Mouse (Mus musculus) midbrain, embryonic 16.5 days (tissue): ENCODE data around the gene Slc16a6. TPM values are rescaled to one million over a fixed set of nuclear protein-coding genes. Genes with fewer than 3 reads are reported as not detected.

Experiments used
- ATAC-seq: fragments of 200-750 bp; cut with Nextera tagmentation; 2 replicates; pipeline ENCODE4 v1.8.0; 2017; ENCODE audit warnings: moderate TSS enrichment
- H3K27ac ChIP-seq: fragments of 300-500 bp; sonication (generic); 2 replicates; pipeline ENCODE4 v1.5.1; 2014; ENCODE audit warnings: mild to moderate bottlenecking, low read length, mixed read lengths
- H3K27me3 ChIP-seq: fragments of 300-500 bp; sonication (generic); 2 replicates; pipeline ENCODE4 v1.6.1; 2014; ENCODE audit warnings: low read depth, low read length, mixed read lengths; ENCODE audit not compliant: control insufficient read depth, insufficient read depth
- H3K36me3 ChIP-seq: fragments of 300-500 bp; sonication (generic); 2 replicates; pipeline ENCODE4 v1.6.1; 2014; ENCODE audit warnings: mild to moderate bottlenecking, low read length, moderate library complexity, mixed read lengths; ENCODE audit not compliant: control insufficient read depth, insufficient read depth
- H3K4me1 ChIP-seq: fragments of 300-500 bp; sonication (generic); 2 replicates; pipeline ENCODE4 v1.6.1; 2014; ENCODE audit warnings: mild to moderate bottlenecking, low read length, mixed read lengths; ENCODE audit not compliant: control insufficient read depth, insufficient read depth
- H3K4me2 ChIP-seq: fragments of 300-500 bp; sonication (generic); 2 replicates; pipeline ENCODE4 v1.6.1; 2014; ENCODE audit warnings: mild to moderate bottlenecking, low read length, mixed read lengths
- H3K4me3 ChIP-seq: fragments of 300-500 bp; sonication (generic); 2 replicates; pipeline ENCODE4 v1.5.1; 2014; ENCODE audit warnings: low read depth, mild to moderate bottlenecking, low read length, moderate library complexity, mixed read lengths
- H3K9ac ChIP-seq: fragments of 300-500 bp; sonication (generic); 2 replicates; pipeline ENCODE4 v1.6.1; 2014; ENCODE audit warnings: low read depth, low read length, mixed read lengths
- H3K9me3 ChIP-seq: fragments of 300-500 bp; sonication (generic); replicated peaks from 2 replicates; pipeline ENCODE4 v1.6.1; 2014; ENCODE audit warnings: mild to moderate bottlenecking, low read length, mixed read lengths; ENCODE audit not compliant: control insufficient read depth, poor library complexity, severe bottlenecking
- WGBS: fragments of 180-500 bp; shearing (Covaris S2); extraction: QIAGEN DNeasy Blood & Tissue Kit; methylation state at CpG from one replicate; pipeline ENCODE4 v1.1.7; 2014; 5-methylcytosine and 5-hydroxymethylcytosine counted together
- polyA plus RNA-seq: library from polyadenylated mRNA; unstranded; fragments of >200 nt; fragmentation: Nextera tagmentation; extraction: Ambion mirVana; gene quantifications from 2 replicates; pipeline ENCODE4 v1.2.1, GENCODE M21; 2015

Slc16a6 gene
- polyA plus RNA-seq, 1 experiment from 2014 or later: 4.5 TPM

GRCm38 (mm10) chr11:109419461-109419860 is 53.9 kb downstream of the Slc16a6 start:
- H3K27me3 ChIP-seq: no peaks in the 10 kb centered on the region
- no peak overlapping the region for H3K4me2 ChIP-seq
- no peak overlapping the region for H3K9ac ChIP-seq
- no peak overlapping the region for H3K4me3 ChIP-seq
- no peak overlapping the region for H3K27ac ChIP-seq
- H3K9me3 ChIP-seq: no peaks in the 10 kb centered on the region
- H3K4me1 ChIP-seq: no peaks in the 10 kb centered on the region
- H3K36me3 ChIP-seq: no peaks in the 10 kb centered on the region
- 50% methylated on average over 4 of the region's 4 CpGs for WGBS
- no peak for ATAC-seq

- no peak for ATAC-seq
- Histone ChIP-seq H3K9ac (no peak overlapping the region), H3K4me1 (no peaks in the 10 kb centered on the region), H3K9me3 (no peaks in the 10 kb centered on the region), H3K27me3 (no peaks in the 10 kb centered on the region), H3K36me3 (no peaks in the 10 kb centered on the region), H3K4me2 (no peak overlapping the region), H3K4me3 (no peak overlapping the region), H3K27ac (no peak overlapping the region)
- WGBS: 90% methylated on average over 9 of the region's 9 CpGs
Observed at GRCm38 (mm10) chr11:109417472-109418040, 55.8 kb downstream of the Slc16a6 start.

GRCm38 (mm10) chr11:109416709-109417420 is 56.5 kb downstream of the Slc16a6 start:
- Histone ChIP-seq H3K27ac (no peak overlapping the region), H3K4me1 (no peaks in the 10 kb centered on the region), H3K27me3 (no peaks in the 10 kb centered on the region), H3K4me2 (no peak overlapping the region), H3K9ac (no peak overlapping the region), H3K9me3 (0 out of 2 replicates have a peak, but pooled peaks cover under 1% of the 10 kb centered on the region), H3K4me3 (no peak overlapping the region), H3K36me3 (no peaks in the 10 kb centered on the region)
- no peak for ATAC-seq
- 91% methylated on average over 8 of the region's 8 CpGs for WGBS

- 84% methylated on average over 5 of the region's 5 CpGs for WGBS
Observed at GRCm38 (mm10) chr11:109414802-109415201, 58.6 kb downstream of the Slc16a6 start.

GRCm38 (mm10) chr11:109413617-109414016 is 59.8 kb downstream of the Slc16a6 start, which contains the start of gene 9930022D16Rik:
Gene 9930022D16Rik (plus strand): TSS chr11:109413917.
- no peak within 1 kb of the TSS for H3K4me3 ChIP-seq
- H3K27me3 ChIP-seq: no peaks in the 10 kb centered on the region
- H3K27ac ChIP-seq: no peak within 1 kb of the TSS
- H3K4me1 ChIP-seq: no peaks in the 10 kb centered on the region
- WGBS: 89% methylated on average over 6 of the region's 6 CpGs
- ATAC-seq: no peak
- H3K9ac ChIP-seq: no peak within 1 kb of the TSS
- H3K9me3 ChIP-seq: 0 out of 2 replicates have a peak, but pooled peaks cover 3% of the 10 kb centered on the region
- no peak within 1 kb of the TSS for H3K4me2 ChIP-seq
- no peaks in the 10 kb centered on the region for H3K36me3 ChIP-seq

More at GRCm38 (mm10) chr11:109414802-109415201, 58.6 kb downstream of the Slc16a6 start:
- no peak for ATAC-seq
- Histone ChIP-seq H3K4me2 (no peak overlapping the region), H3K27ac (no peak overlapping the region), H3K9me3 (0 out of 2 replicates have a peak, but pooled peaks cover 3% of the 10 kb centered on the region), H3K4me3 (no peak overlapping the region), H3K4me1 (no peaks in the 10 kb centered on the region), H3K36me3 (no peaks in the 10 kb centered on the region), H3K27me3 (no peaks in the 10 kb centered on the region), H3K9ac (no peak overlapping the region)

- 92% methylated on average over 15 of the region's 15 CpGs for WGBS
- ATAC-seq: no peak
- H3K9me3 ChIP-seq: 0 out of 2 replicates have a peak, but pooled peaks cover 3% of the 10 kb centered on the region
- H3K27ac ChIP-seq: no peak overlapping the region
- H3K4me3 ChIP-seq: no peak overlapping the region
- H3K9ac ChIP-seq: no peak overlapping the region
- no peaks in the 10 kb centered on the region for H3K4me1 ChIP-seq
- no peak overlapping the region for H3K4me2 ChIP-seq
- no peaks in the 10 kb centered on the region for H3K27me3 ChIP-seq
- no peaks in the 10 kb centered on the region for H3K36me3 ChIP-seq
Observed at GRCm38 (mm10) chr11:109410197-109410980, 63.0 kb downstream of the Slc16a6 start.

GRCm38 (mm10) chr11:109406431-109406830 is 67.0 kb downstream of the Slc16a6 start:
- Histone ChIP-seq H3K4me3 (no peak overlapping the region), H3K36me3 (no peaks in the 10 kb centered on the region), H3K4me2 (no peak overlapping the region), H3K27me3 (no peaks in the 10 kb centered on the region), H3K9ac (no peak overlapping the region), H3K9me3 (no peaks in the 10 kb centered on the region), H3K4me1 (no peaks in the 10 kb centered on the region), H3K27ac (no peak overlapping the region)
- no peak for ATAC-seq
- WGBS: 91% methylated on average over 5 of the region's 5 CpGs
